Mouse (Mus musculus) heart, postnatal 36 days (tissue): ENCODE measurements around the gene Surf4. TPM values are rescaled to one million over a fixed set of nuclear protein-coding genes. Genes with fewer than 3 reads are reported as not detected.
A peak's percentile ranks its signal among the peaks of the same experiment; 100 is the strongest.

Experiments
- DNase-seq, 2 experiments: peaks; one replicate each; pipeline ENCODE4 v3.0.0; 2021 to 2022
- intact Hi-C: fragments of 180-260 bp; cut with DNase I; formaldehyde crosslinking; loops from one replicate; pipeline ENCODE4 v1.15.1; 2025
- total RNA-seq, 2 experiments: library from RNA; stranded (reverse); gene quantifications; 2 replicates each; pipeline ENCODE4 v1.2.3; 2021

Surf4 gene
- total RNA-seq, 2 experiments from 2014 or later: 81.1 to 84.3 TPM

- intact Hi-C loops: loop anchor here (2.0 to 10.0 kb wide), 3 partner anchors 16 to 302 kb away; partner anchors contain the start of genes Surf1 and Surf2
Observed at GRCm38 (mm10) chr2:26932473-26933303, 1.0 kb downstream of the Surf4 start.

GRCm38 (mm10) chr2:26930390-26930789 lies 3.3 kb downstream of the Surf4 start:
- DNase-seq: peak; percentile 46 to 64

More at GRCm38 (mm10) chr2:26932473-26933303, 1.0 kb downstream of the Surf4 start:
- DNase-seq: peak in 1 of 2 experiments; percentile 36

GRCm38 (mm10) chr2:26927745-26928476 lies 5.8 kb downstream of the Surf4 start:
- intact Hi-C loops: no loop called here
- DNase-seq: no peak

More at GRCm38 (mm10) chr2:26930390-26930789, 3.3 kb downstream of the Surf4 start:
- intact Hi-C loops: loop anchor here (1.0 to 10.0 kb wide), 3 partner anchors 82 to 304 kb away; no protein-coding TSS in a partner anchor

GRCm38 (mm10) chr2:26921784-26922183 lies 11.9 kb downstream of the Surf4 start:
- no peak for DNase-seq
- intact Hi-C loops: no loop called here

GRCm38 (mm10) chr2:26920190-26920855 lies 13.4 kb downstream of the Surf4 start:
- DNase-seq: no peak
- intact Hi-C loops: no loop called here

GRCm38 (mm10) chr2:26919684-26920083 lies 14.0 kb downstream of the Surf4 start:
- no peak for DNase-seq
- intact Hi-C loops: loop anchor here (10.0 kb wide), 1 partner anchor 1665 kb away; the partner anchor contains the start of gene Gtf3c5

- intact Hi-C loops: loop anchor here (2.0 to 10.0 kb wide), 2 partner anchors 16 to 1668 kb away; partner anchors contain the start of genes Gtf3c5 and Surf4
Observed at GRCm38 (mm10) chr2:26916738-26917137, 17.0 kb downstream of the Surf4 start.

GRCm38 (mm10) chr2:26915927-26916728 lies 17.6 kb downstream of the Surf4 start, which contains the start of the genes Surf2 and Surf1:
TSS of gene Surf2 (plus strand) at chr2:26916367.
TSS of gene Surf1 (minus strand) at chr2:26916530.
- DNase-seq: peak; percentile 77 to 83
- intact Hi-C loops: loop anchor here (2.0 to 10.0 kb wide), 2 partner anchors 17 to 1669 kb away; partner anchors contain the start of genes Gtf3c5 and Surf4

More at GRCm38 (mm10) chr2:26916738-26917137, 17.0 kb downstream of the Surf4 start:
- DNase-seq: no peak

GRCm38 (mm10) chr2:26914148-26914941 lies 19.4 kb downstream of the Surf4 start:
- intact Hi-C loops: loop anchor here (10.0 kb wide), 1 partner anchor 1670 kb away; the partner anchor contains the start of gene Gtf3c5
- DNase-seq: no peak

- DNase-seq: peak in 1 of 2 experiments; percentile 1
- intact Hi-C loops: loop anchor here (10.0 kb wide), 1 partner anchor 1671 kb away; the partner anchor contains the start of gene Gtf3c5
Observed at GRCm38 (mm10) chr2:26913416-26914147, 20.1 kb downstream of the Surf4 start.

GRCm38 (mm10) chr2:26912253-26912770 lies 21.4 kb downstream of the Surf4 start:
- intact Hi-C loops: loop anchor here (10.0 kb wide), 1 partner anchor 1672 kb away; the partner anchor contains the start of gene Gtf3c5
- DNase-seq: peak in 1 of 2 experiments; percentile 1

GRCm38 (mm10) chr2:26910994-26911765 lies 22.5 kb downstream of the Surf4 start:
- DNase-seq: no peak
- intact Hi-C loops: loop anchor here (10.0 kb wide), 1 partner anchor 1674 kb away; the partner anchor contains the start of gene Gtf3c5

GRCm38 (mm10) chr2:26910124-26910993 lies 23.4 kb downstream of the Surf4 start, which contains the start of the genes Med22 and Rpl7a:
TSS of gene Med22 (minus strand) at chr2:26910677.
TSS of gene Rpl7a (plus strand) at chr2:26910764.
- intact Hi-C loops: loop anchor here (10.0 kb wide), 1 partner anchor 1674 kb away; the partner anchor contains the start of gene Gtf3c5
- DNase-seq: peak; percentile 100

GRCm38 (mm10) chr2:26909387-26909784 lies 24.3 kb downstream of the Surf4 start:
- DNase-seq: no peak
- intact Hi-C loops: loop anchor here (10.0 kb wide), 1 partner anchor 535 kb away; the partner anchor contains the start of gene Brd3os
